Mouse (Mus musculus): Measurements from ENCODE around the gene Ppp2r3a. TPM values are rescaled to one million over a fixed set of nuclear protein-coding genes. Genes with fewer than 3 reads are reported as not detected.

Gene Ppp2r3a
- polyA plus RNA-seq, 1 experiment from 2014 or later, result 22.5 TPM

GRCm38 (mm10) chr9:101065076-101065602 is 186.5 kb downstream of the Ppp2r3a start:
- ATAC-seq (ENCODE audit: low read depth), result no peak
- 82% methylated on average over 3 of the region's 3 CpGs for WGBS
- H3K27ac ChIP-seq (replicated peaks), result no peak overlapping the region

GRCm38 (mm10) chr9:101062253-101062780 is 189.3 kb downstream of the Ppp2r3a start:
- H3K27me3 ChIP-seq, result no peaks in the 10 kb centered on the region
- H3K36me3 ChIP-seq, result no peaks in the 10 kb centered on the region
- H3K4me1 ChIP-seq (replicated peaks), result 0 out of 2 replicates have a peak, but pooled peaks cover 3% of the 10 kb centered on the region
- no peak overlapping the region for H3K27ac ChIP-seq (replicated peaks)
- H3K9ac ChIP-seq, result no peak overlapping the region
- ATAC-seq (ENCODE audit: low read depth), result no peak
- H3K4me3 ChIP-seq, result no peak overlapping the region
- H3K9me3 ChIP-seq, result no peaks in the 10 kb centered on the region
- 51% methylated on average over 6 of the region's 6 CpGs for WGBS
- no peak overlapping the region for H3K4me2 ChIP-seq

More at GRCm38 (mm10) chr9:101065076-101065602, 186.5 kb downstream of the Ppp2r3a start:
- H3K9ac ChIP-seq, result no peak overlapping the region
- 0 out of 2 replicates have a peak, but pooled peaks cover 3% of the 10 kb centered on the region for H3K4me1 ChIP-seq (replicated peaks)
- H3K4me3 ChIP-seq, result no peak overlapping the region
- no peaks in the 10 kb centered on the region for H3K9me3 ChIP-seq
- no peaks in the 10 kb centered on the region for H3K36me3 ChIP-seq
- no peaks in the 10 kb centered on the region for H3K27me3 ChIP-seq
- no peak overlapping the region for H3K4me2 ChIP-seq

GRCm38 (mm10) chr9:101061035-101061434 is 190.6 kb downstream of the Ppp2r3a start:
- Histone ChIP-seq H3K9ac (no peak overlapping the region), H3K36me3 (no peaks in the 10 kb centered on the region), H3K4me3 (no peak overlapping the region), H3K9me3 (no peaks in the 10 kb centered on the region), H3K4me2 (no peak overlapping the region), H3K27ac (replicated peaks) (no peak overlapping the region), H3K4me1 (replicated peaks) (0 out of 2 replicates have a peak, but pooled peaks cover 3% of the 10 kb centered on the region), H3K27me3 (no peaks in the 10 kb centered on the region)
- WGBS, result 78% methylated on average over 11 of the region's 11 CpGs
- no peak for ATAC-seq (ENCODE audit: low read depth)

- Histone ChIP-seq H3K4me2 (no peak overlapping the region), H3K4me1 (replicated peaks) (no peaks in the 10 kb centered on the region), H3K9me3 (no peaks in the 10 kb centered on the region), H3K36me3 (no peaks in the 10 kb centered on the region), H3K27me3 (no peaks in the 10 kb centered on the region), H3K9ac (no peak overlapping the region), H3K27ac (replicated peaks) (no peak overlapping the region), H3K4me3 (no peak overlapping the region)
- no peak for ATAC-seq (ENCODE audit: low read depth)
- 92% methylated on average over 4 of the region's 4 CpGs for WGBS
Observed at GRCm38 (mm10) chr9:101057156-101057555, 194.4 kb downstream of the Ppp2r3a start.

Other genes starting within 250 kb of the Ppp2r3a start
- gene Pccb, start 216.9 kb downstream of the Ppp2r3a start, polyA plus RNA-seq (2015; fragmentation: Nextera tagmentation; extraction: Ambion mirVana), result 21.3 and 21.4 TPM in 2 replicates
- gene Msl2, start 177.7 kb downstream of the Ppp2r3a start, polyA plus RNA-seq (2015; fragmentation: Nextera tagmentation; extraction: Ambion mirVana), result 4.8 TPM in 2 replicates

Data from neural tube, embryonic 13.5 days (tissue).